Mouse (Mus musculus) thymus, postnatal 10 days (tissue): ENCODE results near the gene Ppfibp2.

Experiments
- DNase-seq, 2 experiments: peaks; one replicate each; pipeline ENCODE4 v3.0.0; 2021; ENCODE audit warnings: low spot score in 2 of 2

Gene Ppfibp2

DNA sequence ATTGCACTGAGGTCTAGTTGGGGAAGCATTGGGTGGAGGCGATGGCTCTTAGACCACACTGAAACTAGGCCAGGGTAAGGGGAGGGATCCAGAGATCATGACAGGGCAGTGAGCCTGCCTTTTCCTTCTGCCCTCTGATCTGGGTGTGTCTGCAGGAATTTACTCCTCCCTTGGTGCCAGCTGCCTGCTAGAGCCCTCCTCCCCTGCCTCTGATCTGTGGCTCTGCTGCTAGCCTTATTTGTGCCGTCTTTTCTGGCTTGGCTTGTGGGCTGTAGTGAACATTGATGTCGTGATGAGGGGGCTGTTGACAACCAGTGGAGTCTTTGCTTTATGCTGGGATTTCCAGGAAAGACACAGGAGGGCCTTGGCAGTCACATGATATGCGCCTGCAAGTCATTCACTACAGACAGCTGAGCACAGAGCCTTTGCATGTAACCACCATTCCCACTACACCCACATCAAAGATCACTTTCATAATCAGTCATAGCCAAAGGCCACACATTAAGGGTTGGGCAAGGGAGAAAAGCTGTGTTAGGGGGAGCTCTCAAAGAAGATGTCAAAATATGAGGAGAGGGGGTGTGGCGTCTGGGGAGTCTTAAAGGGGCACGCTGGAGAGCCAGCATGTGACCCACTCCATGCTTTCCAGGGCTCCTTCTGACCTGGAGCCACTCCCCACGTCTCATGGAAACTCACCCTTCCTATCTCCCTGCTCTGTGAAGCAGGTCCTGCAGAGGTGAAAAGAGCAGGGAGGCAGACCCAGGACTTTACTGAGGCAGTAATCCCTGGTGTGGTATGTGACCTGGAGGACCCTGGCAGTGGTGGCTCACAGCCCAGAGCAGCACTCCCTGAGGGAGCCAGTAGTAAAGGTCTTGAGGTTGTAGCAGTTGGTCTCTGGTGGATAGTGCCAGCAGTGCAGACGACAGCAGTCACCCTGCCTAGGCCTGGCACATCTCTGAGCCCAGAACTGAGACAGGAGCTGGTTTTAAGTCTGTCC lies 69.4 kb downstream of the Ppfibp2 start:
- no peak for DNase-seq

DNA sequence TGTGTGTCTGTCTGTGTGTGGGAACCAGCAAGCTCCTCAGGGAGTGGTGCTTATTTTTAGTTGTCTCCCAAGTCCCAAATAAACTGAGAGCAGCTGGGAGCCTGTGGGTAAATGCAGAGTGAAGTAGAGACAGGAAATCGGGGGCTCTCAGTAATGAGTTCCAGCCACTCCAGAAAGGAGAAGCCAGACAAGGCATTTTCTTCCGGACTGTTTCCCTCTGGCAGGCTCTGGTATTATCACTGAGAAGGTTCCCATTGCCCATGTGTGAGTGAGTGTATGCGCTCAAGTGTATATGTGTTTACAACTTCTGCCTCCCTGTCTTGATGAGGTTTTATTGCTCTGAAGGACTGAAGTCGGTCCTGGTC lies 70.2 kb downstream of the Ppfibp2 start:
- DNase-seq, result no peak

GRCm38 (mm10) chr7:107665586-107666261 lies 70.7 kb downstream of the Ppfibp2 start:
- DNase-seq, result no peak

- DNase-seq, result no peak
Measured at GRCm38 (mm10) chr7:107666262-107666902, 71.4 kb downstream of the Ppfibp2 start.

DNA sequence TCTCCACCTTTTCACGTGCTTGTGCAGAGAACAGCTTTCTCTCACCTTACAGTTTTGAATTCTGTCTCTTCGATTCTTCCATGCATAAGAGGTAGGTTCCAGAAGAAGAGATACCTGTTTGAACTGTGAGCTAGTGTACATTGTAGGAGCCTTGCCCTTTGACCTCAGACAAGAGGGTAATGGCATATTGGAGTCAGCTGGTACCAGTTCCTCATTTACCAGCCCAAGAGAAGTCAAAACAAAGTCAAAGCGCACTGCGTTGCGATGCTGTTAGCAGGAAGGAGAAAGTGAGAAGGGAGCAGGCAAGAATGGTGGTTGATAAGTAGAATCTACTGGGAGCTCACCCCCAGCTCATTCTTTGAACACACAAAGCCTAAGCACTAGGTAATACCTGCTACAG lies 73.5 kb downstream of the Ppfibp2 start:
- DNase-seq, result no peak

DNA sequence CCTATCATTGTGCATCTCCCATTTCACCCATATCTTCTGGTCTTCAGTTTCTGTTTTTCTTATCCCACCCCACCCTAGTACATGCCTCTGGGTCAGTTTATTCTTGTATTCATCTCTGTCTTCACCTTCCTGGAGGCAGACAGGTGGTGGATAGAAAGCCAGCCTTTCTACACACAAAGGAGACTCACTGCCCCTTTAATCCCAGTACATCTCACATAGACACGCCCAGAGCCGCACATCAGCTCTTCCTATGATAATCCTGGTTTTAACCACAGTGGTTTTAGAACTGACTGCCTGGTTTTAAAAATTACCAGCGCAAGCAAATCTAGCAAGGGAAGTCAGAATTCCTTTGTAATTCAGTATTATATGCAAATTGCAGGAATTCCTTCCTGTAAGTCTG lies 80.2 kb downstream of the Ppfibp2 start:
- DNase-seq, result no peak

GRCm38 (mm10) chr7:107680151-107680852 lies 85.3 kb downstream of the Ppfibp2 start:
- DNase-seq, result no peak

- no peak for DNase-seq
Measured at GRCm38 (mm10) chr7:107681306-107681705, 86.3 kb downstream of the Ppfibp2 start.

DNA sequence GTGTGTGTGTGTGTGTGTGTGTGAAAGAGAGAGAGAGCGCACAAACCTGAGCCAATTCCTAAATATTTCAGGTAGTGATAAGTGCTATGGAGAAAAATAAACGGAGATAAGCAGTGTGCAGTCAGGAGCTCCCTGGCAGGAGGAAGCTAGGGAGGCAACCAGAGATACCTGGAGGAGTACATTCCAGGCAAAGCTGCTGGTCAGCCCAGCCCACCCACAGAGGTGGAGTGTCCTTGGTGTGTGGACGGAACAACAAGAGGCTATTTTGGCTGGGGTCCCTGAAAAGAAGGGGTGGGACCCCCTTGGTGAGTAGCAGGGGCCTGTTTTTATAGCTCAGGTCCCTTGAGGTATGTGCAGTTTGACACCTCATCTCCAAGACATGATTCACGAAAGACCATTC lies 88.2 kb downstream of the Ppfibp2 start:
- DNase-seq, result no peak

DNA sequence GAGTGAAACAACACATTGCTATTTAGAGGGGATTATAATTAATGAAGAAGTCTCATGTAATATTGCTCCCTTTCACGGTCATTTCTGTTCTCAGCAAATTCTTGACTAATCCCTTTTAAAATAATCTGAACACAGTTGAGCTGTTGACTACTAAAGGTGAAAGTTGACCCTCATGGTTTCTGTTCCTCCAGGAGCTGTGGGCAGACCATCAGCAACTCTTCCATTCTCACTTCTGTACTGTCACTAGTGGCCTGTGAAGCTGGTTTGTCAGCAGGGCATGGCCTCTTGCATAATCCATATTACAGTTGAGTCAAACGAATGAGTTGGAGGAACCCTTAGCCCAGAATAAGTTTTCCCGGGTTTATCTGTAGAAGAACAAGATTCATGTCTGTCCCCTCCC lies 88.6 kb downstream of the Ppfibp2 start:
- no peak for DNase-seq

GRCm38 (mm10) chr7:107685238-107685954 lies 90.4 kb downstream of the Ppfibp2 start:
- DNase-seq, result no peak

GRCm38 (mm10) chr7:107685955-107686285 lies 90.9 kb downstream of the Ppfibp2 start:
- DNase-seq, result no peak

DNA sequence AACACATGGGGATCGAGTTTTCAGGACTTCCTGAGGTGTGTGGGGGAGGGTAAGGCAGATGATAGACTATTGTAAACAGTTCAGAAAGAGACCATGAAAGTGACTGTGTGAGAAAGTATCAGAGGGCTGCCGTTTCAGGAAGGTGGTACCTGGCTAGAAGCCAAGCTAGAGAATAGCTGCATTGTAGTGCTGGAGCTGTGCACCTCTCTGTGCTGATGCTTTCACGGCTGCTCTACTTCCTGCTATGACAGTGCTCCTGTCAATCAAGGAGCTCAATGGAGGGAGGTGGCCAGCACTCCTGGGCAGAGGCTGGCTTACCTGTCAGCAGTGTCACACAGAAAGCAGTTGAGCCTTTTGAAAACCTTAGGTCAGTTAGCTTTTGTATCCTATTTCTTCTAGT lies 92.4 kb downstream of the Ppfibp2 start:
- DNase-seq, result no peak

- no peak for DNase-seq
Measured at GRCm38 (mm10) chr7:107688040-107688439, 93.0 kb downstream of the Ppfibp2 start.

DNA sequence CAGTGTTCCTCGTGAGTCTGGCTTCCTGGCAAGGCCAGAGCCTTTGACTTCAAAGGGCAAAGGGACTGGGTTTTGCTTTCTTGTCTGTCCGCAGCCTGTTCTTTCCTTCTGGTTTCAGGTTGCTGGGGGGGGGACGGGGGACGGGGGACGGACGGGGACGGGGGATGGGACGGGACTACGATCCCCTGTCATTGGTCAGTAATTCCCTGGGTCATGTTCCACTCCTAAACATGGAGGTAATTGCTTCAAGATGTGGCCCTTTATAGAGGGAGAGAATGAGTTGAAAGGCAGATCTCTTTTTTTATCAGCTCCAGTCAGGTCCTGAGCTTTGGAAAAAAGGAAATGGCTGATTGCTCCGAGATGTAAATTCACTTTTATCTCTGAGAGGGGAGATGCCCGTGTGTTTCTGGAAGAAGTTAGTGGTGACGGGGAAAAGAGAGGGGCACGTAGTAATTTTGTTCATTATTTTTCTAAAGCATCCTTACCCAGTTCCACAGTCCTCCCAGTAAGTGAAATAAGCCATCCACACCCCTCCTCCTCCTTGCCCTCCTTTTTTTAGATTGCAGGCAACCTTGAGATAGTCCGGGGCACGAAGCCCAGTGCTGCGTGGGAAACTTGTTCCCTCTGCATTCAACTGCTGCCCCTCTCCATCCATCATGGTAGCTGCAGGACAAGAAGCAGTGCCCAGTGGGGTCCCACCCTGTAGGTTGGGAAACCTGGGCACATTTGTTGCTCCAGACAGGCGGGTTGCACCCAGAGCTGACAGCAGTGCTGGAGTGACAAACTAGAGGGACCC lies 95.6 kb downstream of the Ppfibp2 start:
- no peak for DNase-seq

DNA sequence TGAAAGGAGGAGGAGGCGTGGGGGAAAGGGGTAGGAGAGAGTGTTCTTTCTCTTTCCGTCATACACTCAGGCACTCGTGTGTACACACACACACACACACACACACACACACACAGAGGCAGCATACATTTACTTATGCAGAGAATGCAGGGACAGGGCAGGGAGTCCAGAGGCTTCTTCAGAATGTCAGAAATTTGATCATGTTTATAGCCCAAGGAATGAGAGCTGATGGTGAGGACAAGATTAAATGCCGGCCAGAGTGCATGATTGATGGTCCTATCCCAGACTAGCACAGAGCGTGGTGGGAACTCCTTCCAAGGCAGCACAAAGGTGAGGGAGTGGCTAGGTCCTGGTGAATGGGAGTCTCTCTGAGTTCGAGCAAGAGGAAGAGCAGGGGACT lies 96.5 kb downstream of the Ppfibp2 start:
- DNase-seq, result no peak

GRCm38 (mm10) chr7:107694254-107694947 lies 99.4 kb downstream of the Ppfibp2 start:
- no peak for DNase-seq

GRCm38 (mm10) chr7:107697066-107697465 lies 102.1 kb downstream of the Ppfibp2 start:
- no peak for DNase-seq

DNA sequence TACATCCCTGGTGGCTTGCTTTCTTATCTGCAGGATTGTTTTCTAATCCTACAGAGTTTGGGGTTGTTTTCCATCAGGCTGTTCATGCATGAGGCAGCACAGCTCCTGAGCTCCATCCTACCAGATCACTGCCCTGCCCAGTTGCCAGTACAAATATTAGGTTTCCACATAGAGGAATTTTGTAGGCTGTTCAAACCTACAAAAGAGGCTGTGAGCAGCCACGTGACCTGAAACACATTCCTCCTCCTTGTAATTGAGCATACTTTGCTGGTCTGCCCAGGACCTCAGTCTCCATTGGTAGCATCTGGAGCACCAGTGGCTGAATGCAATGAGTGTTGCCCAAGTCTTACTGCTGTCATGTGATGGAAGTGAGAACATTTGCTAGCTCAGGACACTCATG lies 104.9 kb downstream of the Ppfibp2 start:
- DNase-seq, result no peak

- DNase-seq, result no peak
Measured at GRCm38 (mm10) chr7:107700646-107701045, 105.6 kb downstream of the Ppfibp2 start.
